Mouse (Mus musculus) bone marrow, adult 2 months (tissue): ENCODE data around the gene B3gnt8.

Source experiments
- CTCF ChIP-seq: fragments of 200-500 bp; IDR thresholded peaks from 2 replicates; pipeline ENCODE4 v1.5.1; 2011; ENCODE audit warnings: low read length, control low read depth; ENCODE audit not compliant: control insufficient read depth, insufficient read depth
- POLR2A ChIP-seq: fragments of 200-500 bp; IDR thresholded peaks from 2 replicates; pipeline ENCODE4 v1.6.1; 2011; ENCODE audit warnings: low read depth, mild to moderate bottlenecking, control low read depth, low read length, borderline replicate concordance; ENCODE audit not compliant: control insufficient read depth

DNA sequence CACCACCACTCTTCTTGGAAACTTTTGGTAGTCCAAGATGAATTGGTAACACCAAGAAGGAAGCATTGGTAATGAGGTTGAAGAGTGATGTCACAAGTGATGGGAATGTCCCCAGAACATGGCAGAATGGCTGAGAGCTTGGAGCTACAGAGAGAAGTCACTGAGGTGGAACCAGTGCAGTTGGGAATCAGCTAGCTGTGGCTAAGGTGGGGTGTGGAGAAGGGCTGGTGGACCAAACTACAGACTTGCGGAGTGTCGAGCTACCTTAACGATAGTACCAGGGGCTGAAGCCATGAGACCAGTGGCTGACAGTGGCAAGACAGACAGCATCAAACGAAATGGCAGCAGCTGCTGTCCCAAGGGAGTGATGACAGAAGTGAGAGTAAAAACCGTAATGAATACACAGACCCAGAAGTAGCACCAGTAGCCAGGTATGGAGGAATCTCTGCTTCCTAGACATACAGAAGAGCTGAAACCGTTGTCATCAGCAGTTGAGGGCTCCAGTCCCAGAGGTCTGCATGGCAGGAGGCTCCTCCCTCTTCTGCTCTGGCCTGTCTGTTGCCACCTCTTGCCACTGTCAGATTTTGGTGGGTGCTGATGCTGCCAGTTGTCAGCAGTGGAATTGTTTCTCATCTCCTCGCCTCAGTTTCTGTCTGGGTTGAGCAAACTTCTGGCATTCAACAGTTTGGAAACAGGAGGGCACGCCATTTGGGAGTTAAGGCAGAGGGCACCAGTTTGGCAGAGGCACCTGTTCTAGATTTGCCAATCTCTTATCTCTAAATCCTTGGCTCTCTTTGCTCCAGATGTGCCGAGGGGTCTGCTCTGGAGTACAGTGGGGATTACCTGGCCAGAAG is 40.9 kb upstream of the B3gnt8 start:
- TF ChIP-seq POLR2A, result no peak
- TF ChIP-seq CTCF, result no peak
